Mouse (Mus musculus) heart, postnatal 0 days (tissue): ENCODE data around the gene Sapcd1.

Experiments used
- CTCF ChIP-seq: IDR thresholded peaks from 2 replicates; pipeline ENCODE4 v1.5.1; 2016; ENCODE audit warnings: antibody characterized with exemption, control low read depth, low read depth
- EP300 ChIP-seq: IDR thresholded peaks from 2 replicates; pipeline ENCODE4 v1.6.1; 2016; ENCODE audit warnings: antibody characterized with exemption, low read depth

GRCm38 (mm10) chr17:35048149-35048931 lies 20.5 kb upstream of the Sapcd1 start:
- TF ChIP-seq CTCF (no peak), EP300 (no peak)
